Mouse (Mus musculus) cortical plate, adult 2 months (tissue): ENCODE measurements around the gene Wdr48.

ENCODE experiments used
- CTCF ChIP-seq: fragments of 200-500 bp; IDR thresholded peaks from 2 replicates; pipeline ENCODE4 v1.5.1; 2011; ENCODE audit warnings: mild to moderate bottlenecking, control low read depth, low read length; ENCODE audit not compliant: insufficient read depth; ENCODE audit errors: extremely low read depth
- POLR2A ChIP-seq: fragments of 200-500 bp; IDR thresholded peaks from 2 replicates; pipeline ENCODE4 v1.6.1; 2011; ENCODE audit warnings: mild to moderate bottlenecking, low read length, control low read depth; ENCODE audit not compliant: insufficient read depth; ENCODE audit errors: extremely low read depth

DNA sequence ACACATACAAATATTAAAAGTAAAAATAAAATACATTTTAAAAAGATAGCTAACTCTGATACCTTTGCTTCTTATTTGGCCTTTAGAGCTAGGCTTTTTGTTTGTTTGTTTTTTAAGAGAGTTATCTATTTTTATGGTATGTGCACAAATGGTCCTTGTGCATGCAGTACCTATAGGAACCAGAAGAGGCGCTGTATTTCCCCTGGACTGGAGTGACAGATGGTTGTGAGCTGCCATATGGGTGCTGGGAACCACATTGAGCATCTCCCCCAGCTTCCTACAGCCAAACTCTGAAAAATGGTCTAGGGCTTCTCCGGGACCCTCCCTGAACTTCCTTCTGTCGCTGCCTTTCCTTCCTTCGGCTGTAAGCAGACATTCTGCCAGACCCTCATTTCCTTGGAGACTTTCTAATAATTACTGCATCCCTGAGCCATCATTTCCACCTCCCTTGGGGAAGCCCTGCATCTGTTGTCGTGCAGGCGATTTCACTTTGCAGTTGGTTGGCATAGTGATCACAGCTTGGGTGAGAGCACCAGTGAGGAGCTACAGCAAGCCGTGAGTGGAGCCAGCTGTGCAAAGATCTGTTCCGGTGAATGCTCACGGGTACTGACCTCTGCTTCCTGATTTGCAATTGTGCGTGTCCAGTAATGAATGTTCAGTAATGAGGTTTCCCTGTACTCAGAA lies 42.2 kb upstream of the Wdr48 start:
- no peak for TF ChIP-seq CTCF
- TF ChIP-seq POLR2A: no peak
